Mouse (Mus musculus) central nervous system, embryonic 18 days (tissue): ENCODE results near the gene Lce1h. TPM values are rescaled to one million over a fixed set of nuclear protein-coding genes. Genes with fewer than 3 reads are reported as not detected.

Source experiments
- polyA plus RNA-seq: library from polyadenylated mRNA; depleted of rRNA; stranded (reverse); fragments of >200 nt; gene quantifications from 2 replicates; pipeline ENCODE4 v1.2.3, GENCODE M21; 2012; rRNA removed

The Lce1h gene
- polyA plus RNA-seq = not detected in 2 replicates

GRCm38 (mm10) chr3:92764965-92765364 is at the start of gene Lce1h:
Gene Lce1h, minus strand, starts transcription at chr3:92765065.

DNA sequence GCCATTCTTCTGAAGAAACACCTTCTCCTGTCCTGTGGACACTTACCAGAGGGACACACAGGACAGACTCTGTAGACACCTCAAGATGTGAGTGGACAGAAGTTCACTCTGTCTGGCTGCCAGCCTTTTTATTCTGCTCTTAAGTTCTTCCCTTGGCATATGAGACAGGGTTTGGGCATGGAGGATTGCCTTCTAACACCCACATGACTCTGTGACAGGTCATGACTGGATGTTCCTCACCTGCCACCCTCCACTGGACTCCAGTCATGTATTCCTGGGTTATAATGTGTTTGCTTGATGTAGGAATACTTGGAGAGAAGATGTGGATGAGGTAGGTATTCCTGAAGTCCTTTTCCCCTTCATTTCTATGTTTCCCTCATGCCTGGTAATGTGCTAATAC is 42.9 kb upstream of the Lce1h start, which contains the start of gene Lce1k:
Gene Lce1k (minus strand): TSS at position 101 of the 400 bp plus-strand sequence.

GRCm38 (mm10) chr3:92790414-92790813 is 25.5 kb upstream of the Lce1h start, which contains the start of gene Lce1j:
Gene Lce1j, minus strand, starts transcription at chr3:92790514.

GRCm38 (mm10) chr3:92778799-92779198 is 13.9 kb upstream of the Lce1h start, which contains the start of gene Lce1i:
Gene Lce1i, minus strand, starts transcription at chr3:92778899.

GRCm38 (mm10) chr3:92752238-92752637 is 12.6 kb downstream of the Lce1h start, which contains the start of gene Lce1g:
Gene Lce1g, minus strand, starts transcription at chr3:92752338.

DNA sequence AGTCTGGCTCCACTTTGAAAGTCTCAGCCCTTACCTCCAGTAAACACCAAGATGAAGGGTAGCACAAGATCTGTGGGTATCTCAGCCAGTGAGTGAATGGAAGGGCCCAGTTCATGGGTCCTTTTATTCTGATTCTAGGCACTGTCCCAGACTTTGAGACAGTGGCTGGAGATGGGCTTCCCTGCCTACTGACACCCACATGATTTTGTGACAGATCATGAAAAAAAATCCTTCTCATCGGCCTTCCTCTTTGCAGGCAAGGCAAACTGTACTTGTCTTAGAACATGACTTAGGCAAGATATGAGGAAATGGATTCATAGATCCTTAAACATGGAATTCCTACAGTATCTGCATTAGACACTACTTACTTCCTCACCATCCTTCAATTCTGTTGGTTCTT is 25.9 kb downstream of the Lce1h start, which contains the start of gene Gm38119:
Gene Gm38119 (minus strand): TSS at position 101 of the 400 bp plus-strand sequence.

GRCm38 (mm10) chr3:92720250-92720649 is 44.6 kb downstream of the Lce1h start, which contains the start of gene Lce1f:
Gene Lce1f, minus strand, starts transcription at chr3:92720350.

Other genes with a start within 250 kb of the Lce1h start
- not detected in 2 replicates for gene 2310046K23Rik, start 230.6 kb downstream of the Lce1h start, polyA plus RNA-seq
- gene Ivl, start 191.3 kb downstream of the Lce1h start, polyA plus RNA-seq = not detected in 2 replicates
- gene Smcp, start 176.1 kb downstream of the Lce1h start, polyA plus RNA-seq = not detected in 2 replicates
- gene 2210017I01Rik, start 157.6 kb downstream of the Lce1h start, polyA plus RNA-seq = not detected in 2 replicates
- gene Lce6a, start 143.4 kb downstream of the Lce1h start, polyA plus RNA-seq = not detected in 2 replicates
- gene Lce1a1, start 116.8 kb downstream of the Lce1h start, polyA plus RNA-seq = not detected in 2 replicates
- not detected in 2 replicates for gene Lce1b, start 108.1 kb downstream of the Lce1h start, polyA plus RNA-seq
- gene Lce1a2, start 94.8 kb downstream of the Lce1h start, polyA plus RNA-seq = not detected in 2 replicates
- gene Lce1c, start 85.8 kb downstream of the Lce1h start, polyA plus RNA-seq = not detected in 2 replicates
- not detected in 2 replicates for gene Lce1d, start 77.9 kb downstream of the Lce1h start, polyA plus RNA-seq
- not detected in 2 replicates for gene Lce1e, start 56.0 kb downstream of the Lce1h start, polyA plus RNA-seq
- gene Lce1f, start 44.7 kb downstream of the Lce1h start, polyA plus RNA-seq = not detected in 2 replicates
- not detected in 2 replicates for gene Gm38119, start 26.0 kb downstream of the Lce1h start, polyA plus RNA-seq
- not detected in 2 replicates for gene Lce1g, start 12.7 kb downstream of the Lce1h start, polyA plus RNA-seq
- gene Lce1i, start 13.8 kb upstream of the Lce1h start, polyA plus RNA-seq = not detected in 2 replicates
- not detected in 2 replicates for gene Lce1j, start 25.4 kb upstream of the Lce1h start, polyA plus RNA-seq
- gene Lce1k, start 42.8 kb upstream of the Lce1h start, polyA plus RNA-seq = not detected in 2 replicates
- not detected in 2 replicates for gene Kprp, start 62.2 kb upstream of the Lce1h start, polyA plus RNA-seq
- gene Lce1l, start 86.2 kb upstream of the Lce1h start, polyA plus RNA-seq = not detected in 2 replicates
- gene 2310050C09Rik, start 105.2 kb upstream of the Lce1h start, polyA plus RNA-seq = not detected in 2 replicates
- not detected in 2 replicates for gene Lce3a, start 161.2 kb upstream of the Lce1h start, polyA plus RNA-seq
- gene Lce3b, start 167.9 kb upstream of the Lce1h start, polyA plus RNA-seq = not detected in 2 replicates
- not detected in 2 replicates for gene Lce3c, start 179.4 kb upstream of the Lce1h start, polyA plus RNA-seq
- gene Lce3d, start 192.3 kb upstream of the Lce1h start, polyA plus RNA-seq = not detected in 2 replicates
- gene Lce3e, start 202.0 kb upstream of the Lce1h start, polyA plus RNA-seq = not detected in 2 replicates
- not detected in 2 replicates for gene Lce3f, start 227.2 kb upstream of the Lce1h start, polyA plus RNA-seq